Mouse (Mus musculus) stomach, postnatal 0 days (tissue): ENCODE data around the gene Prdm16.

ENCODE experiments used
- CTCF ChIP-seq: IDR thresholded peaks from 2 replicates; pipeline ENCODE4 v1.5.1; 2016; ENCODE audit warnings: antibody characterized with exemption, low read depth, mild to moderate bottlenecking, moderate library complexity
- EP300 ChIP-seq: optimal IDR thresholded peaks from 2 replicates; pipeline ENCODE3; 2016; ENCODE audit warnings: antibody characterized with exemption

DNA sequence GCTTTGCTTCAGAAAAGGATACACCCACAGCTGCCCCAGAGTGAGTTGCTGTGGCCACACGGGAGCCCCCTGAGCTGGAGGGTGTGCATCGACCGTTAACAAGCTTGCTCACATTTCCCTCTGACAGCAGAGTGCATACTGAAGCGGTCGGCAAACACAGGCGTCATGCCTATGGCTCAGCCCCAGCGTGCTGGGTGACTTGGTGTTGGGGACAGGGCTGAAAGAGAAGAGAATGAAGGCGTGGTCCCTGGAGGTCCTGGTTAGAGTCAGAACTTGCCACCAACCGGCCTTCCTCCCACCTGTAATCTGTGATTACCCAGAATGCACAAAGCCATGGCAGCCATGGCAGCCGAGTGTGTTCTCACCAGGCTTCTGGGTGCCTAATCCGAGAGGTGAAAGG, 277.9 kb downstream of the Prdm16 start:
- TF ChIP-seq CTCF (no peak), EP300 (no peak)
